Mouse (Mus musculus) kidney, adult 2 months (tissue): ENCODE data around the gene Dpp4. TPM values are rescaled to one million over a fixed set of nuclear protein-coding genes. Genes with fewer than 3 reads are reported as not detected.

ENCODE experiments used
- DNase-seq: peaks from one replicate; pipeline ENCODE4 v3.0.0; 2021
- H3K27ac ChIP-seq: fragments of 200-500 bp; 2 replicates; pipeline ENCODE4 v1.5.1; 2012; ENCODE audit warnings: low read depth, low read length, control low read depth, inconsistent platforms; ENCODE audit not compliant: insufficient read depth
- H3K27me3 ChIP-seq: fragments of 200-500 bp; replicated peaks from 2 replicates; pipeline ENCODE4 v1.6.1; 2012; ENCODE audit warnings: mild to moderate bottlenecking, moderate library complexity, low read length, inconsistent platforms; ENCODE audit not compliant: control insufficient read depth, insufficient read depth
- H3K36me3 ChIP-seq: fragments of 200-500 bp; 2 replicates; pipeline ENCODE4 v1.6.1; 2012; ENCODE audit warnings: mild to moderate bottlenecking, moderate library complexity, low read length, inconsistent platforms; ENCODE audit not compliant: control insufficient read depth, insufficient read depth
- H3K4me1 ChIP-seq: fragments of 200-500 bp; 2 replicates; pipeline ENCODE4 v1.6.1; 2011; ENCODE audit warnings: low read length; ENCODE audit not compliant: control insufficient read depth, insufficient read depth
- H3K4me3 ChIP-seq: fragments of 200-500 bp; 2 replicates; pipeline ENCODE4 v1.5.1; 2011; ENCODE audit warnings: mild to moderate bottlenecking, low read depth, low read length, control low read depth; ENCODE audit not compliant: insufficient read depth
- CTCF ChIP-seq: fragments of 200-500 bp; conservative IDR thresholded peaks from 2 replicates; pipeline ENCODE4 v1.5.1; 2011; ENCODE audit warnings: low read depth, mild to moderate bottlenecking, control low read depth, low read length, moderate library complexity, mixed read lengths; ENCODE audit not compliant: insufficient read depth, insufficient read length
- POLR2A ChIP-seq: fragments of 200-500 bp; IDR thresholded peaks from one replicate; pipeline ENCODE4 v1.6.1; 2011; ENCODE audit warnings: low read depth, low read length, control low read depth
- WGBS: fragments of 180-500 bp; shearing (Covaris S2); methylation state at CpG from one replicate; pipeline ENCODE4 v1.1.7; 2018; 5-methylcytosine and 5-hydroxymethylcytosine counted together
- polyA plus RNA-seq: library from polyadenylated mRNA; depleted of rRNA; stranded (reverse); fragments of >200 nt; gene quantifications from 2 replicates; pipeline ENCODE4 v1.2.3, GENCODE M21; 2012

Dpp4 gene
- polyA plus RNA-seq, 1 experiment = 24.0 TPM

GRCm38 (mm10) chr2:62319489-62319888, 92.5 kb downstream of the Dpp4 start:
- no peaks in the 10 kb centered on the region for H3K4me1 ChIP-seq
- TF ChIP-seq POLR2A = no peak
- no peak for TF ChIP-seq CTCF
- 86% methylated on average over 3 of the region's 3 CpGs for WGBS
- no peak overlapping the region for H3K27ac ChIP-seq
- no peak overlapping the region for H3K4me3 ChIP-seq
- no peaks in the 10 kb centered on the region for H3K27me3 ChIP-seq
- DNase-seq = no peak
- H3K36me3 ChIP-seq = no peaks in the 10 kb centered on the region

GRCm38 (mm10) chr2:62316930-62317329, 95.1 kb downstream of the Dpp4 start:
- Histone ChIP-seq H3K4me3 (no peak overlapping the region), H3K27ac (no peak overlapping the region), H3K4me1 (no peaks in the 10 kb centered on the region), H3K27me3 (no peaks in the 10 kb centered on the region), H3K36me3 (no peaks in the 10 kb centered on the region)
- no peak for DNase-seq
- no peak for TF ChIP-seq POLR2A
- TF ChIP-seq CTCF = no peak
- 63% methylated on average over 2 of the region's 2 CpGs for WGBS

GRCm38 (mm10) chr2:62307477-62307876, 104.6 kb downstream of the Dpp4 start:
- DNase-seq = no peak
- Histone ChIP-seq H3K4me3 (no peak overlapping the region), H3K4me1 (no peaks in the 10 kb centered on the region), H3K27me3 (no peaks in the 10 kb centered on the region), H3K27ac (no peak overlapping the region), H3K36me3 (no peaks in the 10 kb centered on the region)
- 80% methylated on average over 2 of the region's 2 CpGs for WGBS
- TF ChIP-seq POLR2A (no peak), CTCF (no peak)

- Histone ChIP-seq H3K4me1 (no peaks in the 10 kb centered on the region), H3K27me3 (no peaks in the 10 kb centered on the region), H3K36me3 (no peaks in the 10 kb centered on the region), H3K27ac (no peak overlapping the region), H3K4me3 (no peak overlapping the region)
- no peak for DNase-seq
- 69% methylated on average over 5 of the region's 5 CpGs for WGBS
- TF ChIP-seq CTCF (no peak), POLR2A (no peak)
These were observed 105.1 kb downstream of the Dpp4 start for GRCm38 (mm10) chr2:62306978-62307377.

GRCm38 (mm10) chr2:62301716-62302115, 110.3 kb downstream of the Dpp4 start:
- Histone ChIP-seq H3K4me1 (no peaks in the 10 kb centered on the region), H3K27ac (no peak overlapping the region), H3K36me3 (no peaks in the 10 kb centered on the region), H3K4me3 (no peak overlapping the region), H3K27me3 (no peaks in the 10 kb centered on the region)
- WGBS = 94% methylated on average over 2 of the region's 2 CpGs
- TF ChIP-seq CTCF (no peak), POLR2A (no peak)
- no peak for DNase-seq

GRCm38 (mm10) chr2:62293846-62294245, 118.2 kb downstream of the Dpp4 start:
- Histone ChIP-seq H3K27ac (no peak overlapping the region), H3K36me3 (no peaks in the 10 kb centered on the region), H3K27me3 (no peaks in the 10 kb centered on the region), H3K4me1 (no peaks in the 10 kb centered on the region), H3K4me3 (no peak overlapping the region)
- 41% methylated on average over 2 of the region's 2 CpGs for WGBS
- no peak for DNase-seq
- no peak for TF ChIP-seq POLR2A

GRCm38 (mm10) chr2:62287532-62287931, 124.5 kb downstream of the Dpp4 start:
- Histone ChIP-seq H3K36me3 (no peaks in the 10 kb centered on the region), H3K4me3 (no peak overlapping the region), H3K27me3 (no peaks in the 10 kb centered on the region), H3K4me1 (no peaks in the 10 kb centered on the region), H3K27ac (no peak overlapping the region)
- 73% methylated on average over 4 of the region's 4 CpGs for WGBS
- TF ChIP-seq CTCF = no peak
- TF ChIP-seq POLR2A = no peak
- no peak for DNase-seq

GRCm38 (mm10) chr2:62285847-62286246, 126.2 kb downstream of the Dpp4 start:
- WGBS = under 1% methylated on average over 2 of the region's 2 CpGs

More at GRCm38 (mm10) chr2:62285847-62286246, 126.2 kb downstream of the Dpp4 start:
- Histone ChIP-seq H3K27ac (no peak overlapping the region), H3K27me3 (no peaks in the 10 kb centered on the region), H3K4me3 (no peak overlapping the region), H3K4me1 (no peaks in the 10 kb centered on the region), H3K36me3 (no peaks in the 10 kb centered on the region)
- no peak for DNase-seq
- TF ChIP-seq CTCF (no peak), POLR2A (no peak)
